Mouse (Mus musculus): ENCODE measurements around the gene Thbd. TPM values are rescaled to one million over a fixed set of nuclear protein-coding genes. Genes with fewer than 3 reads are reported as not detected.
A peak's percentile ranks its signal among the peaks of the same experiment; 100 is the strongest.

Gene Thbd
- 10 to 100 TPM; 24.8 to 37.1 TPM for total RNA-seq (2021)
- 31.1 and 34.6 TPM in 2 replicates for polyA plus RNA-seq (2012; rRNA removed)
- long read RNA-seq, transcript Thbd-201 (1 exons, 3,723 nt), result major isoform, 28 of 29 reads
- long read RNA-seq, partial matches to known transcripts, result 0 of 29 reads
- long read RNA-seq, other reads (novel, unspliced or antisense), result 1 of 29 reads

GRCm38 (mm10) chr2:148407870-148408760 lies at the start of gene Thbd:
Thbd (minus strand) TSS chr2:148408188.
- DNase-seq, result peak; percentile 86

- DNase-seq, result no peak
Observed at GRCm38 (mm10) chr2:148455341-148455740, 47.4 kb upstream of the Thbd start.

DNA sequence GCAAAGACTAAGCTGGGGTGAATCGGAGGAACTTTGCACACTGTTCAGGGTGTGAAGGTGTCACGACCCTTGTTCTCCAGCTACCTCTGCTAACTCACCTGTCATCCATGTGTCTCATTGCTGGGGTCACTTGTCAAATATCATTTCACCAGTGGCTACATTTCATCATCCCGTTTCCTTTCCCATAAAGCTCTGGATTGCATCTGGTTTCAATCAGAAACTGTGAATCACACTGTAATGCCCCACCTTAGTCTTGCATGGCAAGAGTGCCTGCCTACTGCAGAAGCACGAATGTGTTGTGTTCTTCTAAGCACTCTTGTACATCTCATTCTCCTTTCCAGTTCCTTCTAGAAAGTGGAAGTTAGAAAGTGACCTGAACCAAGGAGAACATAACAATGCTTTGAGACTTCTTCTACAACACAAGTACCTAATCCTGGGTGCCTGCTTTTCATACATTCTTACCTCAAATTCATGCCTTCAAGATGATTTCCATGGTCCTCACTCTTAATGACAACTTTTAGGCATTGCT lies 46.1 kb upstream of the Thbd start:
- DNase-seq, result no peak

DNA sequence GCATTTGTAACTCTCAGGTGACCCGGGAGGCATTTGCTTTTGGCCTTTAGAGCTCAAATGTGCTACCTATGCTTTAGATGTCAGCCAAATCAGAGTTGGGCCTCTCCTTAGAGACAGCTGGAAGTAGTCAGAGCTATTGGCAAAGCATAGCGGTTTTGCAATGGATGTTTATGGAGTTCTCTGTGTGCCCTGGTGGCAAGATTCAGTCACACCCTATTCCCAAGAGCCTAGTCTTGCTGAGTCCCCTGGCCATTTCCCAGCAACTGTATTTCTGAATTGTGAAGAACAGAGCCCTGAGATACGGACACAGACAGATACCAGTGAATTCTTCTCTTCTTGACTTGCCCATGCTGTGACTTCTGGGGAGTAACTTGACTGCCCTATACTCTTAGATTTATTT lies 45.1 kb upstream of the Thbd start:
- no peak for DNase-seq

- no peak for DNase-seq
Observed at GRCm38 (mm10) chr2:148451498-148451897, 43.5 kb upstream of the Thbd start.

DNA sequence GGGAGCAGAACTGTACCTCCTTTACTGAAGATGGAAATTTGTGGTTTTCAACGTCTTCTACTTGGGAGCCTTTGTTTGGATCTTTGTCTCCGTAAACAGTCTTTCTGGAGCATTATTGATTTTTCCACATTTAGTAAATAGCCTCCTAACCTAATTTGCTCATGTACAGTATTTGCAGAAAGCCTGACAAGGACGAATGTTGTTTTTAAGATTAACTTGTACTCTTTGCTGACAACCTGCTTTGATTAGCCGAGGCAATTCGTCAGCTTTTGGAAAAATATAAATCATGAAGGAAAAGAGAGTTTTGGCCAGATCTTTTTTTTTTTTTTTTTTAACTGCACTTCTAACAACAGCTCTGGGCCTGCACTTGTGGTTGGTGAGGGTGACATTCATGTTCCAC lies 42.6 kb upstream of the Thbd start:
- DNase-seq, result no peak

GRCm38 (mm10) chr2:148449659-148450058 lies 41.7 kb upstream of the Thbd start:
- no peak for DNase-seq

- peak; percentile 72 for DNase-seq
Observed at GRCm38 (mm10) chr2:148446446-148446845, 38.5 kb upstream of the Thbd start.

DNA sequence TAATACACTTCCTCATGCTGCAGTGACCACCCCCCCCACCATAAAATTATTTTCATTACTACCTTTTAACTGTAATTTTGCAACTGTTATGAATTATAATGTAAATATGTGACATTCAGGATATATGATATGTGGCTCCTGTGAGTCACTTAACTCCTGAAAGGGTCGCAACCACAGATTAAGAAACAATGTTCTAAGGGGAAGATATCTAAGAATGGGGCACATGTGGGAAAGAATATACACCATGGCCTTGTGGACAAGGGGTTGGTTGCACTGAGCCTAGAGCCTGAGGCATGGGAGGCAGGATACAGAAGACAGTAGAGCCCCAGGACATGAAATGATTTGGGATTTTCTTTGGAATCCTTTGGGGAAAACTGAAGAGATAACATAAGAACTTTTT lies 37.6 kb upstream of the Thbd start:
- DNase-seq, result no peak

DNA sequence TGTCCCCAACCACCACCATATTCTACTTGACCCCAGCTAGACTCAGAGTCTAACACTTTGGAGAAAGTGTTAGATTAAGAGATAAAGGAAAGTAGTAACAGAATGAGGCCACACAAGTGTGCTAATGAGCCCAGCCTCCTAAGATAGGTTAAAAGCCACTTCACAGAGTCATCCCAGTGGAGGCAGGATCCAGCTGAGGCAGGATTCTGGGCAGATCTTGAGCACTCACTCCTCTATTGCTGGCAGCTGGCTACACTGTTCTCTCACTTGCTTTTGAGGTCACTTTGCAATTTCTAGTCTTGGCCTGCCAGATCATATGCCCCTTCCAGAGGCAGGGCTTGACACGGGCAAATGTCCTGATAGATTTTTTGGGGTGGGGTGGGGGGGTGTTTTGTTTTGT lies 36.5 kb upstream of the Thbd start:
- no peak for DNase-seq

GRCm38 (mm10) chr2:148443249-148443958 lies 35.4 kb upstream of the Thbd start, which contains the start of gene Cd93:
Cd93 (minus strand) TSS chr2:148443563.
- DNase-seq, result peak; percentile 62

DNA sequence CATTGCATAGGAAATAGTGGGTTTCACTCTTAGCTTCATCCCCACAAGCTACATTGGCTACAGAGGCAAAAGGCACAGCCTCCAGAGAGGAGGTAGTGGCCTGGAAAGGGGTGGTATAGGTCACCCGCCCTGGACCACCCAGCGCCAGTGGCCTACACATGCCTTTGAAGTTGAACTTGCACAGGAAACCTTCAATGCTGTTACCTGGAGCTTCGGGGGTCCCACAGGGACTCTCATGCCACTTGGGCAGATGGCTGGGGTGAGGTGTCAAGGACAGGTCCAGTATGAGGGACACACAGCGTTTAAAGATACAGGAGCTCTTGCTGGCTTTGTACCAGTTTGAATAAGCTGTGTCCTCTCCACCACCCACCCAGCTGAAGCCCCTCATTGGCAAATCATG lies 34.7 kb upstream of the Thbd start:
- DNase-seq, result no peak

GRCm38 (mm10) chr2:148442172-148442571 lies 34.2 kb upstream of the Thbd start:
- DNase-seq, result no peak

GRCm38 (mm10) chr2:148441421-148441820 lies 33.4 kb upstream of the Thbd start:
- DNase-seq, result no peak

GRCm38 (mm10) chr2:148439691-148440276 lies 31.8 kb upstream of the Thbd start:
- no peak for DNase-seq

DNA sequence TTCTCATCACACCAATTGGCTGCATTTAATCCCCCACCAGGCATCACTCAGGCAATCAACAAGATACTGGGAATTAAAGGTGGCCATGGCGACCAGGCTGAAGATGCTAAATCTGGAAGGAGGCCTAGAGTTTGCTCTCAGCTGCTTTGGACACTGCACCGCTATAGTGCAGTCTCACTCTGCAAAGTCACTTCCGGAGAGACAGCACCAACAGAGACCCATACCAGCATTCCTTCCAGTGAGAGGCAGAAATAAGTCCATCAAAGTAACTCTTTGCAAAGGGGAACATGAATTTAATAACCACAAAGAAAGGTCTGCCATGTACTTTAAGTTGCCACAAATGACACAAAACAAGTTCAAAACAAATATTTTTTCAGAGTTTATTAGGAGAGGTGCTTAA lies 28.3 kb upstream of the Thbd start:
- DNase-seq, result no peak

DNA sequence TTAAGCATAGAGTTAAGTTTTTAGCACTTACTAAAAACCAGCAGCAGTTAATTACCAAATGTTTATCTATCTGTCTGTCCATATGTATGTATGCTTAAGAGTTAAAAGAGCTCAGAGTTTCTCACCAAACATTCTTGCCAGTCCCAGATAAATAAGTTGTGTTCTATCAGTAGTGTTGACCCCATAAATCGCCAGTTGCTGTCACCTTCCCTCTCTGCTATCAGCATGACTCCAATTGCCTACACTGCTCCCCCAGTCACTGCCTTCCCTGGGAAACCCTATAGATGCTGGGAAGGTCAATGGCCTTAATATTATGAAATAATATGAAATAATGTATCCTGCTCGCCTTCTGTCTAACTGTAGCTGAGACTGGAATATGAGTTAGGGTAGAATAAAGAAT lies 24.4 kb upstream of the Thbd start:
- no peak for DNase-seq

- no peak for DNase-seq
Observed at GRCm38 (mm10) chr2:148430941-148431340, 23.0 kb upstream of the Thbd start.

- DNase-seq, result no peak
Observed at GRCm38 (mm10) chr2:148429001-148429505, 21.1 kb upstream of the Thbd start.

DNA sequence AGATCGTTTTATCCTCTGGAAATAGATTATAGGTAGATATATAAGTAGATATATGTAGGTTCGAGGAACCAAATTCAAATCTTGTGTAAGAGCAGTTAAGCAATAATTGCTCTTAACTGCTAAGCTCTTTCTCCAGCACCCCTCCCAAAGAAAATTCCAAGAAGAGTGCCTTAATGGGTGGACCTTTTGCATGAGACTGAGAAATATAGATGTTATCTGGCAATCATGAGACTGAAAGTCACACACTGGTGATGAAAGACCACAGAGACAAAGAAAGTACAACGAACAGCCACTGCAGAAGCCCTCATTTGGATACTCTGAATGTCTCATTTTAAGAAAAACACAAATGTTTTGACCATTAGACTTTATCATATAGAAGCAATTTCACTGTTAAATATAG lies 20.5 kb upstream of the Thbd start:
- DNase-seq, result no peak

DNA sequence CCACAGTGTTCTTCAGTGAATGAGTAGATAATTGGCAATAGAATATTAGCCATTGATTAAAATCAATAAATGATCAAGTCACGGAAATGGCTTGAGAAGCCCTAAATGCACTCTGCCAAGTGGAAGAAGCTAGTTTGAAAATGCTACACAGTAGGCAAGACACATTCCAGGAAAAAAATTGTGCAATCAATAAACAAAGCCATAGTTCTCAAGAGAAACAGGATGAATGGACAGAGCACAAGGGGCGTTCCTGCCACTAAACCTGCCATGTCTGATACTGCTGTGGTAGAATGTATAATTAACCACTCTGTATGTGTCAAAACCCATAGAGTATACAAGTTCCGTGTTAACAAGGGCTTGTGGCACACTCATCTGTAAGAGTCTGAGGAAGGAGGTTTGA lies 19.6 kb upstream of the Thbd start:
- no peak for DNase-seq

GRCm38 (mm10) chr2:148425709-148426382 lies 17.9 kb upstream of the Thbd start:
- no peak for DNase-seq
